Mouse (Mus musculus) hematopoietic stem cell, adult 5-6 weeks (primary cell): ENCODE measurements around the gene Cpsf7. TPM values are rescaled to one million over a fixed set of nuclear protein-coding genes. Genes with fewer than 3 reads are reported as not detected.

Experiments
- ATAC-seq, 2 experiments: fragments of 125-278 bp in 1 of 2; replicated peaks in 1 of 2; 2 replicates each; pipeline ENCODE4 v1.8.0; 2016 to 2017; ENCODE audit warnings: inconsistent platforms in 2 of 2, mild to moderate bottlenecking in 2 of 2, moderate number of reproducible peaks in 2 of 2, low read depth in 1 of 2, moderate TSS enrichment in 1 of 2; ENCODE audit not compliant: low FRiP score in 2 of 2, poor library complexity in 2 of 2, severe bottlenecking in 2 of 2, insufficient read depth in 1 of 2, low TSS enrichment in 1 of 2
- total RNA-seq: library from RNA; stranded (forward); fragments of 172-1452, 232-1000 nt; gene quantifications from 2 replicates; pipeline ENCODE4 v1.2.3, GENCODE M21; 2017

Gene Cpsf7
- total RNA-seq, 1 experiment from 2014 or later = 52.1 TPM

DNA sequence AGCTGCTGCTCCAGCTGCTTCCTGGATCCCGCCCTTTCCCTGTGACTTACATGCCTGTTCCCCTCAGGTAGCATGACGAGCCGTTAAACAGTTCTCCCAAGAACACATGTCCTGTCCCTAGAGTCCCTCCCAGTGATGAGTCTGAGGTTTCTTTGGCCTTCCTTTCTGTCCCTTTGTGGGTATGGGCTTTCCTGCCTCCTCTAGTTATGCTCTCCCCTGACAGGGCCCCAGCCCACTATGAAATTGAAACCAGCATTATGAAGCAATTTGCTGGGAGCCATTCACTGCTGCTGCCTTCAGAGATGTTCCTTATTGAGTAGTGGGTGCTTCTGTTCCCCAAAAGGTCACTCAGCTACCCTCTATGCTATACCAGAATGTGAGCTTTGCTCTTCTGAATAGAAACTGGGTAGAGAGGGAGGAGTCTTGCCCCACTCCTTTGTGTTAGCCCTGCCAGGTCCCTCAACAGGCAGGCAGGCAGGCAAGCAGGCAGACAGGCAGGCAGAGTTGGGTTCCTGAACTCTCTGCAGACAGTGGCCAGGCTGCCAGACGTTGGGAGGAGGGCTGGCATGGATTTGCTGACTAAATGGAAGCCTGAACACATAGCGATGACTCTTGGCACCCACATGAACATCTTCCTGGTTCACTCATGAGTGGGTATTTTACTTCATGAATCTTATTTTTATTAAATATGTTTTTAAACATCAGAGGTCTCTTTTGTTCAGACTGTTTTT lies 64.2 kb downstream of the Cpsf7 start:
- peak; percentile 77 to 80 for ATAC-seq

DNA sequence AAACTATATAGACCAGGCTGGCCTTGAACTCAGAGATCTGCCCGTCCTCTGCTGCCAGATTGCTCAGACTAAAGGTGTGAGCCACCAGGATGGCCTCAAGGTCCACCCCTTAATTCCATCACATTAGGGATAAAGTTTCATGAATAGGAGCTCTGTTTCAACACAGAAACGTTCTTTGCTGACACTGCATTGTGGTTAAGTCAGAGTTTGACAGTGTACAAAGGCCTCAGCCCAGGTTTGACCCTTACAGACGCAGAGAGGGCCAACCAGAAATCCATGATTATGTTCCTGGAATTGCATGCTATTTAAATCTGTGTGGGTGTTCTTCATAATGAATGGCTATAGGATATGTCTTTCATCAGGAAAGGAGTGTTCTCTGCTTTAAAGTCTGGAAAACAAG lies 65.2 kb downstream of the Cpsf7 start:
- ATAC-seq = no peak

DNA sequence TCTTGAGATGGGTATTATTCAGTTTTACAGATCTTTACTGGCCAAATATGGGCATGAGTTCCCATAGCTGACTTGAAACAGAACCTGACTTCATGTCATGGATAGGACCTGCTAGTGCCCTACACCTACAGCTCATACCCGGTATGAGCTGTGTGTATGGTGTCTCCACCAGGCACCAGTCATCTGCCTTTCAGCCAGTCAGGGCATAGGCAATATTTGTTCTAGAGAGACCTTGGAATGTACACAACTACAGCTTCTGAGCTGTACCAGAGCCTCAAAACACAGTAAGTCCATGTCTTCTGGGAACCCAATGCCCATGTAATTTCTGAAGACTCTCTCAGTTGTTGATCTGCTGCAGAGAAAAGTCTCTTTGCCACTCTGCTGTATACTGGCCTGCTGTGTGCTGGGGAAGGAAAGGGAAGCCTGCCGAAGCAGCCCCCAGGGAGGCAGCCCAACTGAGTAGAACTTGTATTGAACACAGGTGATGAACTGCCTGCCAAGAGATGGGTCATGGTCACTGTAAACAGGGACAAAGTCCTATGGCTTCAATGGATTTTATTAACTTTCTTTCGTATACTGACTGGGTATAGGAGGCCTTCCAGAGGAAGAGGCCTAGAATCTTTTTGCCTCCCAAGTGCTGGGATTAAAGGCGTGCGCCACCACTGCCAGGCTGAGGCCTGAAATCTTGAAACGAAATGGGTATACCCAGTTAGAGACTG lies 66.8 kb downstream of the Cpsf7 start:
- ATAC-seq = no peak

Other genes starting within 250 kb of the Cpsf7 start
- 0.06 TPM in 1 of 2 replicates, not detected in the other for gene Dagla, start 220.4 kb upstream of the Cpsf7 start, total RNA-seq
- not detected in 2 replicates for gene Syt7, start 136.2 kb upstream of the Cpsf7 start, total RNA-seq
- not detected in 2 replicates for gene Lrrc10b, start 67.8 kb upstream of the Cpsf7 start, total RNA-seq
- gene Ppp1r32, start 42.3 kb upstream of the Cpsf7 start, total RNA-seq = not detected in 2 replicates
- gene Sdhaf2, start 876 bp downstream of the Cpsf7 start, total RNA-seq = 59.2 and 71.7 TPM in 2 replicates
- gene Tmem216, start 31.0 kb downstream of the Cpsf7 start, total RNA-seq = 8.5 and 27.0 TPM in 2 replicates
- gene Cyb561a3, start 51.9 kb downstream of the Cpsf7 start, total RNA-seq = 19.9 and 39.3 TPM in 2 replicates
- gene Tmem138, start 52.1 kb downstream of the Cpsf7 start, total RNA-seq = 5.6 and 11.9 TPM in 2 replicates
- 373 and 377 TPM in 2 replicates for gene Ddb1, start 80.1 kb downstream of the Cpsf7 start, total RNA-seq
- 4.0 and 7.3 TPM in 2 replicates for gene Tkfc, start 80.4 kb downstream of the Cpsf7 start, total RNA-seq
- 0.19 TPM in 1 of 2 replicates, not detected in the other for gene Vwce, start 108.9 kb downstream of the Cpsf7 start, total RNA-seq
- gene Pga5, start 152.8 kb downstream of the Cpsf7 start, total RNA-seq = not detected in 2 replicates
- gene Vps37c, start 163.5 kb downstream of the Cpsf7 start, total RNA-seq = 11.7 and 13.9 TPM in 2 replicates
- gene Cd5, start 213.7 kb downstream of the Cpsf7 start, total RNA-seq = 1.1 and 4.5 TPM in 2 replicates